Mouse (Mus musculus) lung, postnatal 4 days (tissue): Measurements from ENCODE around the gene Sbf1.
A peak's percentile ranks its signal among the peaks of the same experiment; 100 is the strongest.

Experiments used
- DNase-seq, 2 experiments: peaks; one replicate each; pipeline ENCODE4 v3.0.0; 2021

Gene Sbf1

GRCm38 (mm10) chr15:89277366-89277765, 37.7 kb downstream of the Sbf1 start:
- no peak for DNase-seq

- no peak for DNase-seq
Measured at GRCm38 (mm10) chr15:89275497-89275896, 39.6 kb downstream of the Sbf1 start.

GRCm38 (mm10) chr15:89264485-89264884, 50.6 kb downstream of the Sbf1 start:
- DNase-seq = no peak

GRCm38 (mm10) chr15:89258997-89259396, 56.1 kb downstream of the Sbf1 start:
- no peak for DNase-seq

GRCm38 (mm10) chr15:89255330-89255729, 59.8 kb downstream of the Sbf1 start:
- no peak for DNase-seq

GRCm38 (mm10) chr15:89249063-89249462, 66.0 kb downstream of the Sbf1 start:
- no peak for DNase-seq

- DNase-seq = no peak
Measured at GRCm38 (mm10) chr15:89241025-89241424, 74.1 kb downstream of the Sbf1 start.

GRCm38 (mm10) chr15:89239751-89240392, 75.2 kb downstream of the Sbf1 start:
- peak in 1 of 2 experiments; percentile 8 for DNase-seq
